Mouse (Mus musculus) kidney, adult 2 months (tissue): ENCODE results near the gene Gm20532. TPM values are rescaled to one million over a fixed set of nuclear protein-coding genes. Genes with fewer than 3 reads are reported as not detected.
A peak's percentile ranks its signal among the peaks of the same experiment; 100 is the strongest.

ENCODE experiments used
- DNase-seq: peaks from one replicate; pipeline ENCODE4 v3.0.0; 2021
- H3K27ac ChIP-seq: fragments of 200-500 bp; 2 replicates; pipeline ENCODE4 v1.5.1; 2012; ENCODE audit warnings: low read depth, low read length, control low read depth, inconsistent platforms; ENCODE audit not compliant: insufficient read depth
- H3K27me3 ChIP-seq: fragments of 200-500 bp; replicated peaks from 2 replicates; pipeline ENCODE4 v1.6.1; 2012; ENCODE audit warnings: mild to moderate bottlenecking, moderate library complexity, low read length, inconsistent platforms; ENCODE audit not compliant: control insufficient read depth, insufficient read depth
- H3K36me3 ChIP-seq: fragments of 200-500 bp; 2 replicates; pipeline ENCODE4 v1.6.1; 2012; ENCODE audit warnings: mild to moderate bottlenecking, moderate library complexity, low read length, inconsistent platforms; ENCODE audit not compliant: control insufficient read depth, insufficient read depth
- H3K4me1 ChIP-seq: fragments of 200-500 bp; 2 replicates; pipeline ENCODE4 v1.6.1; 2011; ENCODE audit warnings: low read length; ENCODE audit not compliant: control insufficient read depth, insufficient read depth
- H3K4me3 ChIP-seq: fragments of 200-500 bp; 2 replicates; pipeline ENCODE4 v1.5.1; 2011; ENCODE audit warnings: mild to moderate bottlenecking, low read depth, low read length, control low read depth; ENCODE audit not compliant: insufficient read depth
- CTCF ChIP-seq: fragments of 200-500 bp; conservative IDR thresholded peaks from 2 replicates; pipeline ENCODE4 v1.5.1; 2011; ENCODE audit warnings: low read depth, mild to moderate bottlenecking, control low read depth, low read length, moderate library complexity, mixed read lengths; ENCODE audit not compliant: insufficient read depth, insufficient read length
- POLR2A ChIP-seq: fragments of 200-500 bp; IDR thresholded peaks from one replicate; pipeline ENCODE4 v1.6.1; 2011; ENCODE audit warnings: low read depth, low read length, control low read depth
- WGBS: fragments of 180-500 bp; shearing (Covaris S2); methylation state at CpG from one replicate; pipeline ENCODE4 v1.1.7; 2018; 5-methylcytosine and 5-hydroxymethylcytosine counted together
- polyA plus RNA-seq: library from polyadenylated mRNA; depleted of rRNA; stranded (reverse); fragments of >200 nt; gene quantifications from 2 replicates; pipeline ENCODE4 v1.2.3, GENCODE M21; 2012

Gm20532 gene
- polyA plus RNA-seq, 1 experiment = not detected

- no peak for TF ChIP-seq POLR2A
- TF ChIP-seq CTCF = peak; percentile 48
- no peaks in the 10 kb centered on the region for H3K36me3 ChIP-seq
- H3K4me3 ChIP-seq = no peak overlapping the region
- peaks cover 17% of the 10 kb centered on the region; the same call in 1 of the 2 replicates for H3K4me1 ChIP-seq
- H3K27me3 ChIP-seq = no peaks in the 10 kb centered on the region
- DNase-seq = no peak
- no peak overlapping the region for H3K27ac ChIP-seq
- 61% methylated on average over 2 of the region's 2 CpGs for WGBS
Measured at GRCm38 (mm10) chr2:26547481-26547880, 39.0 kb upstream of the Gm20532 start.

- peak; percentile 40 for DNase-seq
- Histone ChIP-seq H3K36me3 (no peaks in the 10 kb centered on the region), H3K27ac (no peak overlapping the region), H3K4me1 (peaks cover 7% of the 10 kb centered on the region), H3K4me3 (no peak overlapping the region), H3K27me3 (no peaks in the 10 kb centered on the region)
- TF ChIP-seq CTCF = no peak
- no peak for TF ChIP-seq POLR2A
- WGBS = 31% methylated on average over 10 of the region's 10 CpGs
Measured at GRCm38 (mm10) chr2:26549801-26550200, 36.6 kb upstream of the Gm20532 start.

DNA sequence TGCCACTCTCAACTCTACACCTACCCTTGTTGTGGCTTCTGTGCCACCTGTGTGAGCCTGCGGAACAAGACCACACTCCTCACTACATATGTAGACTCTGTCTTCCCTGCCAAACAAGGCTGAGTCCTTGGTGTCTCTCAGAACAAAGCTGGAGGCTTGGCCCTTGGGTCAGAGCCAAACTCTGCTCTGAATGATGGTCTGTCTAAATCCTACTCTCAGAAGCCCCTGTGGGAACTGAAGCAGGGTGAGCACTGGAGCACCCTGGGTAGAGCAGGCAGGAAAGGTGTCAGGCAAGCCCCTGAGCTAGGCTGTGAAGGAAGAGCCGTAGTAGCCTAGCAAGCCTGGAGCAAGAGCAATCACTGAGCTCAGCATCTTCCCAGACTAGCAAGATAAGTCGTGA is 36.2 kb upstream of the Gm20532 start:
- H3K27ac ChIP-seq = no peak overlapping the region
- H3K4me1 ChIP-seq = peaks cover 9% of the 10 kb centered on the region
- no peaks in the 10 kb centered on the region for H3K27me3 ChIP-seq
- TF ChIP-seq CTCF (no peak), POLR2A (no peak)
- H3K36me3 ChIP-seq = no peaks in the 10 kb centered on the region
- WGBS = 66% methylated on average over 3 of the region's 3 CpGs
- no peak overlapping the region for H3K4me3 ChIP-seq
- no peak for DNase-seq

- H3K4me3 ChIP-seq = no peak overlapping the region
- no peaks in the 10 kb centered on the region for H3K27me3 ChIP-seq
- no peak for DNase-seq
- 77% methylated on average over 3 of the region's 3 CpGs for WGBS
- TF ChIP-seq POLR2A (no peak), CTCF (no peak)
- peaks cover 9% of the 10 kb centered on the region for H3K4me1 ChIP-seq
- no peaks in the 10 kb centered on the region for H3K36me3 ChIP-seq
- no peak overlapping the region for H3K27ac ChIP-seq
Measured at GRCm38 (mm10) chr2:26550777-26551176, 35.7 kb upstream of the Gm20532 start.

DNA sequence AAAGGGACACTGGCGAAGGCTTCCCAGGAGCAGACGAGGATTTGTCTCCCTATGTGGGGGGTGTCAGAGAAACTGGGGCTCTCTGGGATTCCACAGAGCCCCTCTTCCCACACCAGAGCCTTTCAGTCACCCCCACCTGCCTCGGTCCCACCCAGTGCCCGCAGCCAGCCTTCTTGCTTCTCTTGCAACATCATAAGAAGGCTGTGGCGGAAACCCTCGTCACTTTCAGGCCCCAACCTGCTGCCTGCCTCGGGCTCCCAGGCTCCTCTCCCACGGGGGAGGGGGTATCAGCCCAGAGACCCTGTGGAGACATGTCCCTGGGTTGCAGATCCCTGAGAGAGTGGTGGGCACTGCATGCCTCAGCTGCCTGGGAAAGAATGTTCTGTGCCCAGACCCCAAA is 35.0 kb upstream of the Gm20532 start:
- 83% methylated on average over 8 of the region's 8 CpGs for WGBS
- H3K27me3 ChIP-seq = no peaks in the 10 kb centered on the region
- no peaks in the 10 kb centered on the region for H3K36me3 ChIP-seq
- H3K4me1 ChIP-seq = peaks cover 9% of the 10 kb centered on the region
- no peak overlapping the region for H3K27ac ChIP-seq
- H3K4me3 ChIP-seq = no peak overlapping the region
- TF ChIP-seq CTCF (no peak), POLR2A (no peak)
- DNase-seq = no peak

DNA sequence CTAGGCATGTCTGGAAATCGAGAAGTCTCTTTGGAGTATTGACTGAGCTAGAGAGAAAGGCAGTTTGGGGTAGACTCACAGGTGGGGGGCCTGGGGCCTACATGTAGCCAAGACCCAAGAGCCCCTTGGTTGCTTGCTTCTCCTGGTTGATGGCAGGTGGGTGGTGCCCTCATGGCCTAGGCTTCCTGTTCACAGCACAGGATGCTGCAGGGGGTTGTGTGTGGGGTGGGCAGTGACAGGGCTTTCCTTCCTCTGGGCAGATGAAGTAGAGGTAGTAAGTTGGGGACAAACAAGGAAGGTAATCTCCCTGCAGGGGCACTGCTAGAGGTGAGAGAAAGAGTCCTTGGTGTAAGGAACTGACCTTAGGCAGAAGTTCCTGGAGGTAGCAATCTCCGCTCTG is 34.4 kb upstream of the Gm20532 start:
- WGBS = 88% methylated on average over 2 of the region's 2 CpGs
- Histone ChIP-seq H3K27me3 (no peaks in the 10 kb centered on the region), H3K4me3 (no peak overlapping the region), H3K4me1 (peaks cover 9% of the 10 kb centered on the region), H3K27ac (no peak overlapping the region), H3K36me3 (no peaks in the 10 kb centered on the region)
- TF ChIP-seq POLR2A = no peak
- TF ChIP-seq CTCF = no peak
- no peak for DNase-seq

- H3K27ac ChIP-seq = no peak overlapping the region
- H3K27me3 ChIP-seq = no peaks in the 10 kb centered on the region
- H3K36me3 ChIP-seq = no peaks in the 10 kb centered on the region
- no peak overlapping the region for H3K4me3 ChIP-seq
- H3K4me1 ChIP-seq = peaks cover 9% of the 10 kb centered on the region
- 76% methylated on average over 9 of the region's 9 CpGs for WGBS
- no peak for DNase-seq
- TF ChIP-seq POLR2A (no peak), CTCF (no peak)
Measured at GRCm38 (mm10) chr2:26553904-26554303, 32.5 kb upstream of the Gm20532 start.

GRCm38 (mm10) chr2:26555076-26555475 is 31.4 kb upstream of the Gm20532 start:
- DNase-seq = peak; percentile 71
- Histone ChIP-seq H3K36me3 (no peaks in the 10 kb centered on the region), H3K27me3 (no peaks in the 10 kb centered on the region), H3K27ac (no peak overlapping the region), H3K4me1 (peaks cover 4% of the 10 kb centered on the region), H3K4me3 (no peak overlapping the region)
- TF ChIP-seq POLR2A = no peak
- no peak for TF ChIP-seq CTCF
- 59% methylated on average over 4 of the region's 4 CpGs for WGBS
